Mouse (Mus musculus) CD4-positive naive resting alpha-beta T cell, adult 76 days (primary cell): ENCODE results near the gene Olfr55. TPM values are rescaled to one million over a fixed set of nuclear protein-coding genes. Genes with fewer than 3 reads are reported as not detected.

Experiments used
- total RNA-seq: library from RNA; stranded (reverse); gene quantifications from one replicate; pipeline ENCODE4 v1.2.4, GENCODE M21; 2023

Gene Olfr55
- not detected for total RNA-seq

GRCm38 (mm10) chr17:33168147-33168546, at the start of gene Olfr55:
TSS of gene Olfr55 (plus strand) at chr17:33168447.

DNA sequence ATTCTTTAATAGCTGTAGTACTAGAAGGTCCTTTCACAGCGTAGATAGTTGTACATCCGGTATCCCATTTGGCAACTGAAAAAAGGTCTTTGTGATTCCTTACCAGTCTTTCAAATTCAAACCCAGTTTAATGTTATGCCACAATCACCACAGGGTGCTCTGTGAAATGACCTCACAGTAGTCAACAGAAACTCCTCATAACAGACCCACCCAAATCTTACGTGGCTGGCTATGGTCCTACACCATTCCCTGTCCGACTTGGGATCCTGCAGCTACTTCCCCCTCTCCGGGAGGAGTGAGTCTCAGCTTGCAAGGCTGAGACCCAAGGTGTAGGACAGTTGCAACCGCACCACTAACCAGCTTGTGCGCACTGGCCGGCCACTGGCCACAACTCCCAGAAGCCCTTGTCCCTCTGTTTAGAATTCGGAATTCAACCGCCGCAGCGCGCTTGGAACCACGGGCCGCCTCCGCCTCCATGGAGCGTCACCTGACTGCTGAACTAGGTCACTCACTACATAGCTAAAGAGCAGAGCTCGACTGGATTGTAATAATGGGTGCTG, 28.9 kb upstream of the Olfr55 start, which contains the start of gene Morc2b:
Gene Morc2b, minus strand, starts transcription at position 423 of the 560 bp plus-strand sequence.

GRCm38 (mm10) chr17:33191002-33191401, 22.8 kb downstream of the Olfr55 start, which contains the start of gene Olfr239:
TSS of gene Olfr239 (plus strand) at chr17:33191302.

GRCm38 (mm10) chr17:33221590-33221989, 53.3 kb downstream of the Olfr55 start, which contains the start of gene Olfr1564:
TSS of gene Olfr1564 (minus strand) at chr17:33221690.

Other genes with a start within 250 kb of the Olfr55 start
- gene Cyp4f13, start 221.0 kb upstream of the Olfr55 start, total RNA-seq = 61.3 TPM
- 32.4 TPM for gene Zfp472, start 202.6 kb upstream of the Olfr55 start, total RNA-seq
- 13.1 TPM for gene Zfp952, start 175.3 kb upstream of the Olfr55 start, total RNA-seq
- 3.6 TPM for gene Zfp763, start 135.0 kb upstream of the Olfr55 start, total RNA-seq
- not detected for gene 4921501E09Rik, start 100.4 kb upstream of the Olfr55 start, total RNA-seq
- gene Zfp563, start 79.1 kb upstream of the Olfr55 start, total RNA-seq = 3.2 TPM
- gene Morc2b, start 28.8 kb upstream of the Olfr55 start, total RNA-seq = not detected
- gene Olfr239, start 22.9 kb downstream of the Olfr55 start, total RNA-seq = not detected
- not detected for gene Olfr1564, start 53.2 kb downstream of the Olfr55 start, total RNA-seq
- 8.2 TPM for gene Zfp955a, start 86.7 kb downstream of the Olfr55 start, total RNA-seq
- gene Olfr63, start 96.2 kb downstream of the Olfr55 start, total RNA-seq = not detected
- 6.1 TPM for gene Zfp955b, start 121.1 kb downstream of the Olfr55 start, total RNA-seq
- 16.5 TPM for gene Zfp81, start 190.4 kb downstream of the Olfr55 start, total RNA-seq
- 9.6 TPM for gene Zfp101, start 226.2 kb downstream of the Olfr55 start, total RNA-seq